In the genomic region with DNA sequence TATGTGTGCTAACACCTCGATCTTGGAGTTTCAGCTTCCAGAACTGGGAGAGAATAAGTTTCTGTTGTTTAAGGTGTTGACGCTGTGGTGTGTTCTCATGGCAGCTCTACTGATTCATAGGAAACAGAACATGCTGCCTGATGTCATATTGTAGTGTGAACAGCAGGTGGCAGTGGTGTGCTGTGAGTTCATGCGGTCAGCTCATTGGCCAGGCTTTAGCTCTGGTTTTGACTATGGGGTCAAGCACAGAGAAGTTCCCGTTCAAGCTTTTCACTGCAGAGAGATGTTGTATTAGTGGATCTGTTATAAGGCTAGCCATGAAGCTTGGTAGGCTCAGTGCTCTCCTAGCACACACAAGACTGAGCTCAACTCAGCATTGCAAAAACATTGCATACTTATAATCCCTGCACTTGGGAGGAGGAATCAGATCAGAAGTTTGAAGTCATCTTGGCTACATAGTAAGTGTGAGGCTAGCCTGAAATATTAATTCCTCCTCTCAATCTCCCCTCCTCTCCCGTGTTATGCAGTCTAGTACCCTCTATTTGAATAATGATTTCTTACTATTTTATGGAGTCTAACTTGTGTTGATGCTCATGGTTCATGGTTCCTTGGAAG, we compare ENCODE assay signal across 8 mouse cellular contexts.
A peak's percentile ranks its signal among the peaks of the same experiment; 100 is the strongest.
DNase-seq lines count a peak whose midpoint lies in the region; ATAC-seq and TF ChIP-seq lines count a peak whose summit lies in the region.

No protein-coding gene starts in this region.

- H3K9me3 ChIP-seq in CH12.LX (replicated peaks; ENCODE audit: low read length) = peaks cover 19% of the 10 kb centered on the region
- no peaks in the 10 kb centered on the region for H3K9me3 ChIP-seq in liver, embryonic 13.5 days (replicated peaks)
- H3K9me3 ChIP-seq in neural tube, embryonic 14.5 days (ENCODE audit: control insufficient read depth, low read length) = no peaks in the 10 kb centered on the region

- TF ChIP-seq CTCF in CH12.LX (conservative IDR thresholded peaks at IDR 0.05 in 1 of 2, IDR thresholded peaks at IDR 0.05 in 1 of 2; ENCODE audit: low read depth in 2 of 2, low read length in 2 of 2) = peak; percentile 11 to 48; a peak in 2 of 4 replicates

- no peaks in the 10 kb centered on the region for H3K36me3 ChIP-seq in CH12.LX (replicated peaks in 1 of 2; ENCODE audit: control insufficient read depth in 1 of 2, insufficient read depth in 1 of 2, low read length in 1 of 2)
- no peaks in the 10 kb centered on the region for H3K36me3 ChIP-seq in liver, embryonic 13.5 days
- H3K36me3 ChIP-seq in neural tube, embryonic 14.5 days (ENCODE audit: control insufficient read depth, insufficient read depth, low read length) = no peaks in the 10 kb centered on the region

- H3K4me3 ChIP-seq in CH12.LX (replicated peaks in 1 of 3; ENCODE audit: low read depth in 2 of 3, low read length in 2 of 3, poor library complexity in 1 of 3) = no peak overlapping the region
- no peak overlapping the region for H3K4me3 ChIP-seq in liver, embryonic 13.5 days (replicated peaks)
- H3K4me3 ChIP-seq in neural tube, embryonic 14.5 days (ENCODE audit: low read depth, low read length) = no peak overlapping the region

- no peak overlapping the region for H3K4me2 ChIP-seq in CH12.LX (ENCODE audit: insufficient read depth, low read depth, poor library complexity, severe bottlenecking)
- no peak overlapping the region for H3K4me2 ChIP-seq in liver, embryonic 13.5 days
- H3K4me2 ChIP-seq in neural tube, embryonic 14.5 days (ENCODE audit: low read depth, low read length) = no peak overlapping the region

- peak; percentile 9 for DNase-seq in CH12.LX (ENCODE audit: extremely low read depth)
- peak; percentile 69 for DNase-seq in adrenal gland, postnatal 14 days
- peak; percentile 69 for DNase-seq in embryo, embryonic 9.5 days (ENCODE audit: extremely low spot score)
- peak; percentile 57 to 78 for DNase-seq in heart, postnatal 10 days
- DNase-seq in kidney, postnatal 36 days = peak; percentile 37 to 75
- peak; percentile 11 for DNase-seq in liver, embryonic 13.5 days
- DNase-seq in natural killer cell, adult 2 months (ENCODE audit: low spot score in 2 of 2) = no peak

- H3K79me2 ChIP-seq in CH12.LX (replicated peaks; ENCODE audit: control insufficient read depth, extremely low read depth, insufficient read depth, poor library complexity, severe bottlenecking) = no peaks in the 10 kb centered on the region

- ATAC-seq in liver, embryonic 13.5 days (ENCODE audit: low read depth) = no peak
- peak; percentile 90 for ATAC-seq in neural tube, embryonic 14.5 days (ENCODE audit: low read depth)

- intact Hi-C loops in heart, postnatal 10 days (cut with DNase I) = loop anchor here (5.0 to 10.0 kb wide), 4 partner anchors 278 to 1960 kb away; a partner anchor contains a TSS

- no peak overlapping the region for H3K9ac ChIP-seq in CH12.LX (ENCODE audit: insufficient read depth, low read depth)
- no peak overlapping the region for H3K9ac ChIP-seq in liver, embryonic 13.5 days
- H3K9ac ChIP-seq in neural tube, embryonic 14.5 days (replicated peaks; ENCODE audit: low read depth, low read length) = no peak overlapping the region

- TF ChIP-seq POLR2A in CH12.LX (IDR thresholded peaks at IDR 0.05; ENCODE audit: low read depth, low read length) = no peak

- no peaks in the 10 kb centered on the region for H3K27me3 ChIP-seq in CH12.LX (replicated peaks)
- H3K27me3 ChIP-seq in liver, embryonic 13.5 days = no peaks in the 10 kb centered on the region
- no peaks in the 10 kb centered on the region for H3K27me3 ChIP-seq in neural tube, embryonic 14.5 days (ENCODE audit: control insufficient read depth, insufficient read depth, low read length)

- WGBS in liver, embryonic 13.5 days (ENCODE audit: insufficient replicate concordance) = 12% methylated on average over 5 of the region's 5 CpGs
- 25% methylated on average over 5 of the region's 5 CpGs for WGBS in neural tube, embryonic 14.5 days

- in situ Hi-C loops in CH12.LX (cut with MboI; ENCODE audit: low pct_ligation_motif_present, low pct_unique_long_range_greater_than_20kb, low sequenced_read_pairs) = no loop called here

- no peak overlapping the region for H3K27ac ChIP-seq in CH12.LX (ENCODE audit: insufficient read depth, low read depth)
- H3K27ac ChIP-seq in liver, embryonic 13.5 days = no peak overlapping the region
- no peak overlapping the region for H3K27ac ChIP-seq in neural tube, embryonic 14.5 days (ENCODE audit: low read depth, low read length)

- dilution Hi-C loops in CH12.LX (cut with MboI; ENCODE audit: extremely low pct_ligation_motif_present, extremely low pct_unique_long_range_greater_than_20kb, low sequenced_read_pairs) = no loop called here

- TF ChIP-seq RAD21 in CH12.LX (IDR thresholded peaks at IDR 0.05; ENCODE audit: low read depth, low read length) = peak; percentile 46

- no peak for TF ChIP-seq EP300 in CH12.LX (IDR thresholded peaks at IDR 0.05; ENCODE audit: low read length)

- no peaks in the 10 kb centered on the region for H3K4me1 ChIP-seq in CH12.LX (ENCODE audit: control insufficient read depth in 1 of 2, insufficient read depth in 2 of 2)
- H3K4me1 ChIP-seq in liver, embryonic 13.5 days (replicated peaks) = no peaks in the 10 kb centered on the region
- H3K4me1 ChIP-seq in neural tube, embryonic 14.5 days (ENCODE audit: control insufficient read depth, insufficient read depth, low read length) = 0 out of 2 replicates have a peak, but pooled peaks cover 3% of the 10 kb centered on the region

TF ChIP-seq in CH12.LX, 34 proteins besides CTCF, POLR2A, EP300 and RAD21:
- TF ChIP-seq SMC3 (IDR thresholded peaks at IDR 0.05; ENCODE audit: low read depth, low read length) = peak; percentile 31
- no peak for TF ChIP-seq NRF1 (IDR thresholded peaks at IDR 0.05; ENCODE audit: low read depth, low read length)
- TF ChIP-seq MAZ (IDR thresholded peaks at IDR 0.05; ENCODE audit: low read depth, low read length) = no peak

Comparison
In these comparisons a context has a peak if more than half of its experiments do, and no peak if none do; other contexts are left out.
1. DNase-seq: peak in CH12.LX (single experiment), adrenal gland, postnatal 14 days (single experiment), embryo, embryonic 9.5 days (single experiment), heart, postnatal 10 days (2 of 2), kidney, postnatal 36 days (2 of 2) and liver, embryonic 13.5 days (single experiment); none in natural killer cell, adult 2 months (0 of 2).